Mouse (Mus musculus) neural tube, embryonic 10.5 days (tissue): ENCODE results near the gene Scn4a.
A peak's percentile ranks its signal among the peaks of the same experiment; 100 is the strongest.

Source experiments
- DNase-seq: peaks from one replicate; pipeline ENCODE4 v3.0.0-alpha.2; 2017; ENCODE audit warnings: low spot score; ENCODE audit errors: extremely low spot score

Scn4a gene

GRCm38 (mm10) chr11:106273311-106273684 is 79.8 kb downstream of the Scn4a start:
- DNase-seq: no peak

GRCm38 (mm10) chr11:106272644-106273310 is 80.3 kb downstream of the Scn4a start, which contains the start of gene Smarcd2:
TSS of gene Smarcd2 (minus strand) at chr11:106272972.
- peak; percentile 99 for DNase-seq

- no peak for DNase-seq
Observed at GRCm38 (mm10) chr11:106271794-106272643, 81.1 kb downstream of the Scn4a start.

GRCm38 (mm10) chr11:106271131-106271793 is 81.8 kb downstream of the Scn4a start:
- DNase-seq: peak; percentile 38

- DNase-seq: peak; percentile 53
Observed at GRCm38 (mm10) chr11:106269060-106269431, 84.0 kb downstream of the Scn4a start.
